Mouse (Mus musculus) hindbrain, embryonic 16.5 days (tissue): ENCODE measurements at regions not wholly inside any gene's neighbourhood (a gene's known extent, or its start where the extent isn't known, plus 50 kb on each side); places are given as distances from the start of the nearest gene placed in this dataset.

Experiments used
- ATAC-seq: fragments of 200-750 bp; cut with Nextera tagmentation; 2 replicates; pipeline ENCODE4 v1.8.0; 2017; ENCODE audit warnings: moderate TSS enrichment, moderate library complexity
- H3K27ac ChIP-seq: fragments of 300-500 bp; sonication (generic); 2 replicates; pipeline ENCODE4 v1.5.1; 2014; ENCODE audit warnings: low read depth, mild to moderate bottlenecking, control low read depth, low read length, moderate library complexity
- H3K27me3 ChIP-seq: fragments of 300-500 bp; sonication (generic); replicated peaks from 2 replicates; pipeline ENCODE4 v1.6.1; 2014; ENCODE audit warnings: low read length; ENCODE audit not compliant: control insufficient read depth, insufficient read depth
- H3K36me3 ChIP-seq: fragments of 300-500 bp; sonication (generic); 2 replicates; pipeline ENCODE4 v1.6.1; 2014; ENCODE audit warnings: mild to moderate bottlenecking, low read length, moderate library complexity, mixed read lengths; ENCODE audit not compliant: control insufficient read depth, insufficient read depth
- H3K4me1 ChIP-seq: fragments of 300-500 bp; sonication (generic); 2 replicates; pipeline ENCODE4 v1.6.1; 2014; ENCODE audit warnings: low read depth, low read length; ENCODE audit not compliant: control insufficient read depth, insufficient read depth
- H3K4me2 ChIP-seq: fragments of 300-500 bp; sonication (generic); 2 replicates; pipeline ENCODE4 v1.6.1; 2014; ENCODE audit warnings: mild to moderate bottlenecking, low read length, control low read depth, moderate library complexity
- H3K4me3 ChIP-seq: fragments of 300-500 bp; sonication (generic); 2 replicates; pipeline ENCODE4 v1.5.1; 2014; ENCODE audit warnings: mild to moderate bottlenecking, low read length, control low read depth, moderate library complexity
- H3K9ac ChIP-seq: fragments of 300-500 bp; sonication (generic); 2 replicates; pipeline ENCODE4 v1.6.1; 2014; ENCODE audit warnings: low read depth, mild to moderate bottlenecking, control low read depth, low read length, moderate library complexity
- H3K9me3 ChIP-seq: fragments of 300-500 bp; sonication (generic); 2 replicates; pipeline ENCODE4 v1.6.1; 2014; ENCODE audit warnings: mild to moderate bottlenecking, low read length, moderate library complexity; ENCODE audit not compliant: control insufficient read depth
- WGBS: fragments of 180-500 bp; shearing (Covaris S2); extraction: QIAGEN DNeasy Blood & Tissue Kit; methylation state at CpG from one replicate; pipeline ENCODE4 v1.1.7; 2014; 5-methylcytosine and 5-hydroxymethylcytosine counted together

- 70% methylated on average over 1 of the region's 1 CpGs for WGBS
- H3K4me2 ChIP-seq: no peak overlapping the region
These were observed 584.2 kb upstream of the Nr2f1 start for GRCm38 (mm10) chr13:78783591-78784240.

More at GRCm38 (mm10) chr13:78783591-78784240, 584.2 kb upstream of the Nr2f1 start:
- H3K9me3 ChIP-seq: no peaks in the 10 kb centered on the region
- H3K4me3 ChIP-seq: no peak overlapping the region
- H3K9ac ChIP-seq: no peak overlapping the region
- H3K4me1 ChIP-seq: no peaks in the 10 kb centered on the region
- no peaks in the 10 kb centered on the region for H3K27me3 ChIP-seq
- no peak for ATAC-seq
- H3K36me3 ChIP-seq: no peaks in the 10 kb centered on the region
- no peak overlapping the region for H3K27ac ChIP-seq
